Mouse (Mus musculus) G1E (cell line): Measurements from ENCODE around the gene Tbc1d5. TPM values are rescaled to one million over a fixed set of nuclear protein-coding genes. Genes with fewer than 3 reads are reported as not detected.
"Not testable (repeated sequence)": the region's sequence is repeated elsewhere in the genome, so short reads cannot be mapped to it uniquely, and the experiment has no call there.

Source experiments
- ATAC-seq: 2 replicates; pipeline ENCODE4 v1.8.0; 2016; ENCODE audit warnings: mild to moderate bottlenecking; ENCODE audit not compliant: insufficient number of reproducible peaks, poor library complexity, low FRiP score, severe bottlenecking; ENCODE audit errors: extremely low read depth
- DNase-seq: peaks from one replicate; pipeline ENCODE4 v3.0.0; 2012; ENCODE audit warnings: low spot score
- H3K27me3 ChIP-seq: 2 replicates; pipeline ENCODE4 v1.6.1; 2012; ENCODE audit warnings: mild to moderate bottlenecking, low read length, inconsistent platforms; ENCODE audit not compliant: insufficient read depth
- H3K36me3 ChIP-seq: replicated peaks from 2 replicates; pipeline ENCODE3; 2012; ENCODE audit warnings: mild to moderate bottlenecking, inconsistent platforms
- H3K4me1 ChIP-seq: 2 replicates; pipeline ENCODE4 v1.6.1; 2012; ENCODE audit warnings: low read depth, low read length, inconsistent platforms, mixed read lengths; ENCODE audit not compliant: insufficient read depth
- H3K4me3 ChIP-seq: 2 replicates; pipeline ENCODE4 v1.5.1; 2012; ENCODE audit warnings: low read depth, mild to moderate bottlenecking, inconsistent platforms, low read length, moderate library complexity, mixed read lengths
- H3K9me3 ChIP-seq: replicated peaks from 2 replicates; pipeline ENCODE4 v1.6.1; 2012; ENCODE audit warnings: inconsistent platforms
- CTCF ChIP-seq: IDR thresholded peaks from 2 replicates; pipeline ENCODE4 v1.5.1; 2012; ENCODE audit warnings: low read depth, low read length, inconsistent platforms, mixed read lengths
- GATA1 ChIP-seq: IDR thresholded peaks from 2 replicates; pipeline ENCODE4 v1.6.1; 2012; ENCODE audit warnings: borderline replicate concordance, low read length, inconsistent platforms, mixed read lengths
- GATA2 ChIP-seq: IDR thresholded peaks from 2 replicates; pipeline ENCODE4 v1.6.1; 2012; ENCODE audit warnings: low read depth, low read length, inconsistent platforms, borderline replicate concordance
- POLR2AphosphoS5 ChIP-seq: IDR thresholded peaks from 2 replicates; pipeline ENCODE4 v1.6.1; 2012; ENCODE audit warnings: low read depth, low read length, inconsistent platforms; ENCODE audit not compliant: insufficient replicate concordance
- TAL1 ChIP-seq: conservative IDR thresholded peaks from 2 replicates; pipeline ENCODE4 v1.6.1; 2012; ENCODE audit warnings: low read depth, low read length, inconsistent platforms, mixed read lengths
- polyA plus RNA-seq: library from polyadenylated mRNA; stranded (reverse); fragments of >175 nt; gene quantifications from 2 replicates; pipeline ENCODE4 v1.2.3, GENCODE M21; 2012
- total RNA-seq, 2 experiments: library from RNA; stranded (forward) in 1 of 2; stranded (reverse) in 1 of 2; fragments of 200-1000 nt in 1 of 2; fragments of >200 nt in 1 of 2; fragmentation: Nextera tagmentation in 1 of 2; gene quantifications; 2 replicates each; pipeline ENCODE4 v1.2.3; 2014 to 2017

The Tbc1d5 gene
- total and polyA plus RNA-seq, 3 experiments: 11.8 to 64.6 (median 21.5) TPM

DNA sequence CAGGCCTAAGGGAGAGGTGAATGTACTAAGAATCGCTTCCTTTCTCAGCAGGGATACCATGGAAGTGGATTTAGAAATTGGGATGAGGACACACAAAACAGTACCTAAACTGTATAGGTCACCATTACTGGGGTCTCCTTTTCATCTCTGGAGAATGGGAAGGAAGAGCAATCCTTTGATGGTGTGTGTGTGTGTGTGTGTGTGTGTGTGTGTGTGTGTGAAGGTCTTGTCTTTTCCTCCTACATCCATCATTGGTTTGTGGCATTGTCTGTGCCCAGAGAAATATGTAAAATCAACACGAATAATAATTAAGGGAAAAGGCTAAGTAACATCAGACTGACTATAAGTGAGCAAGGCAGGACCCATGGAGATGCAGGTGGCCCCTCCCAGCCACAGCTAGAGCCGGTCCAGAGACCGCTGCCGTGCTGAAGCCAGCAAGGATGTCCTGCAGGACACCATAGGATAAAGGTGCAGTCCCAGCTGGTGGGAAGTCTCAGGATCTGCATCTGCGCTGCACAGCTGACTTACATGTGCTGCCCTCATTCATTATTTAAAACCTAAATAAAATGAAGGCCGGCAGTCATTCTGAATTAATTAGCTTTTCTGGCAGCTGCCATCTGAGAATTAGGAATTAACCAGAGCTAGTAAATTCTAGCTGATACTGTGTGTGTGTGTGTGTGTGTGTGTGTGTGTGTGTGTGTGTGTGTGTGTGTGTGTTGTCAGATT lies 468.5 kb downstream of the Tbc1d5 start:
- Histone ChIP-seq H3K27me3 (no peaks in the 10 kb centered on the region), H3K9me3 (peaks cover 7% of the 10 kb centered on the region), H3K4me1 (no peaks in the 10 kb centered on the region), H3K36me3 (no peaks in the 10 kb centered on the region), H3K4me3 (no peak overlapping the region)
- DNase-seq (no peak), ATAC-seq (no peak)
- TF ChIP-seq GATA1: no peak

GRCm38 (mm10) chr17:50698410-50698809 lies 480.7 kb downstream of the Tbc1d5 start:
- H3K27me3 ChIP-seq, ATAC-seq: not testable (repeated sequence)

GRCm38 (mm10) chr17:50688135-50688534 lies 491.0 kb downstream of the Tbc1d5 start:
- TF ChIP-seq TAL1 (no peak), POLR2AphosphoS5 (no peak), GATA2 (no peak), GATA1 (no peak), CTCF (no peak)
- Histone ChIP-seq H3K4me3 (no peak overlapping the region), H3K9me3 (peaks cover 30% of the 10 kb centered on the region), H3K36me3 (no peaks in the 10 kb centered on the region), H3K27me3 (no peaks in the 10 kb centered on the region), H3K4me1 (no peaks in the 10 kb centered on the region)
- DNase-seq (no peak), ATAC-seq (no peak)

More at GRCm38 (mm10) chr17:50698410-50698809, 480.7 kb downstream of the Tbc1d5 start:
- not testable (repeated sequence) for H3K9me3 ChIP-seq, DNase-seq, H3K4me3 ChIP-seq, H3K4me1 ChIP-seq, H3K36me3 ChIP-seq

- DNase-seq (no peak), ATAC-seq (no peak)
- Histone ChIP-seq H3K27me3 (no peaks in the 10 kb centered on the region), H3K4me3 (no peak overlapping the region), H3K36me3 (no peaks in the 10 kb centered on the region), H3K4me1 (no peaks in the 10 kb centered on the region), H3K9me3 (peaks cover 32% of the 10 kb centered on the region)
- TF ChIP-seq TAL1: no peak
Measured at GRCm38 (mm10) chr17:50687670-50688069, 491.5 kb downstream of the Tbc1d5 start.

- ATAC-seq: no peak
- DNase-seq: no peak
- H3K36me3 ChIP-seq: no peaks in the 10 kb centered on the region
- H3K27me3 ChIP-seq: no peaks in the 10 kb centered on the region
- TF ChIP-seq GATA1: no peak
- no peak for TF ChIP-seq POLR2AphosphoS5
- TF ChIP-seq CTCF: no peak
- no peak for TF ChIP-seq TAL1
- no peak for TF ChIP-seq GATA2
- H3K9me3 ChIP-seq: peaks cover 44% of the 10 kb centered on the region
- no peak overlapping the region for H3K4me3 ChIP-seq
- no peaks in the 10 kb centered on the region for H3K4me1 ChIP-seq
Measured at GRCm38 (mm10) chr17:50684960-50685645, 494.0 kb downstream of the Tbc1d5 start.
